Mouse (Mus musculus): ENCODE measurements around the gene Ccr1l1.
"Not testable (repeated sequence)": the region's sequence is repeated elsewhere in the genome, so short reads cannot be mapped to it uniquely, and the experiment has no call there.

Gene Ccr1l1

GRCm38 (mm10) chr9:123978308-123978707 lies at the start of gene Ccr1l1:
Gene Ccr1l1, minus strand, starts transcription at chr9:123978408.
- no peak for DNase-seq (ENCODE audit: low read depth, low spot score)

DNA sequence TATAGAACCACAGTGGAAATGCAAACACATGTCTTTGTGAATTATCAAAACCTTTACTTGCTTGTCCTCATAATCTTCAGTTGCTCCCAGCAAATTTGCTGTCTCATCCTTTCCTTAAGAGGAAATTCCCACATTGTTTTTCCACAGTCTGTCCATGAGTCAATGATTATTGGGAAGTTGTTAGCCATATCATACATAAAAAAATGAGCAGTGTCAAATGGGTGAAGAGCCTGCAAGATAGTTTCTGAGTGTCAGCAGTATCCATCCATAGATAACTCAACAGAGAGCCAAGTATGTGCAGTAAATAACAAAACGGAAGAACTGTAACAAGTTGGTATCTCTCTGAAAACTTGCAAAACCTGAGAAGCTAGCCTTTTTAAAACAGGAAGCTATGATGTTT lies 43.5 kb upstream of the Ccr1l1 start, which contains the start of gene Ccr3:
Ccr3 (plus strand) TSS at position 301 of the 400 bp plus-strand sequence.
- no peak for DNase-seq (ENCODE audit: low read depth, low spot score)

- DNase-seq (ENCODE audit: low read depth, low spot score): no peak
These were observed 41.7 kb upstream of the Ccr1l1 start for GRCm38 (mm10) chr9:124019887-124020286.

- DNase-seq (ENCODE audit: low read depth, low spot score): no peak
These were observed 37.8 kb upstream of the Ccr1l1 start for GRCm38 (mm10) chr9:124016048-124016447.

DNA sequence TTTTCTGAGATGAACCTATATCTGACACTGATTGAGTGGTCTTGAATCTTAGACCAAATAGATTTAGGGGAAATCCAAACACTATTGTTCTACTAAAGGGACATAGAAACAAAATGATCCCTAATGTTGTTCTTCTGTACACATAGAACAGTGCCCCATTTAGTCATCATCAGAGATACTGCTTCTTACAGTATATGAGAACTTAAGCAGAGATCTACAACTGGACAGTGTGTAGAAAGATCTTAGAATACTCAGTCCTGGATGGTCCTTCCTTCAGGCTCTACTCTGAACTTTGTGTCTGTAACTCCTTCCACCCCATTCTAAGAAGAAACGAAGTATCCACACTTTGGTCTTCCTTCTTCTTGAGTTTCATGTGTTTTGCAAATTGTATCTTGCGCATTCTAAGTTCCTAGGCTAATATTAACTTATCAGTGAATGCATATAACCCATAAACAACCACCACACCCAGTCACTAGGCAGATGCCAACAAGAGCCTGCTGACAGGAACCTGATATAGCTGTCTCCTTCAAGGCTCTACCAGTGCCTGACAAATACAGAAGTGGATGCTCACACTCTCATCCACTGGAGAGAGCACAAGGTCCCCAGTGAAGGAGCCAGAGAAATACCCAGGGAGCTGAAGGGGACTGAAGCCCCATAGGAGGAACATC lies 36.9 kb upstream of the Ccr1l1 start:
- DNase-seq (ENCODE audit: low read depth, low spot score): no peak

GRCm38 (mm10) chr9:124013270-124013669 lies 35.1 kb upstream of the Ccr1l1 start:
- DNase-seq (ENCODE audit: low read depth, low spot score): no peak

DNA sequence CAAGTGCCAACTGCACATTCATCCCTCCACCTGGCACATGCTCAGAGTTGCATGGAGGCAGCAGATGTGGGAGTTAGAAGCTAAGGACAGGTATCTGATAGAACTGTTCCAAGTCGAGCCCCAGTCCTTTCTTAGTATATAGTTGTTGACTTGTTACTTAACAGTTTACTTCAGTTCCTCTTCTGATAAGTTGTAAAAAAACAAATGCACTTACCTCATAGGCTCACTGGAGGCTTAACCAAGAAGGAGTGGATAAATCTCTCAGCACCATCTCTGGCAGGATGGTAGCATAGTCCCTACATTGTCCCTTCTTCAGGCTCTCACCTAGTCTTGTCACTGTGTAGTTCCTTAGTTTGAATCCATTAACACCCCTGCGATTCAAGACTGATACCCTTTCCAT lies 34.5 kb upstream of the Ccr1l1 start:
- DNase-seq (ENCODE audit: low read depth, low spot score): no peak

GRCm38 (mm10) chr9:123999784-124000183 lies 21.6 kb upstream of the Ccr1l1 start:
- DNase-seq (ENCODE audit: low read depth, low spot score): no peak

DNA sequence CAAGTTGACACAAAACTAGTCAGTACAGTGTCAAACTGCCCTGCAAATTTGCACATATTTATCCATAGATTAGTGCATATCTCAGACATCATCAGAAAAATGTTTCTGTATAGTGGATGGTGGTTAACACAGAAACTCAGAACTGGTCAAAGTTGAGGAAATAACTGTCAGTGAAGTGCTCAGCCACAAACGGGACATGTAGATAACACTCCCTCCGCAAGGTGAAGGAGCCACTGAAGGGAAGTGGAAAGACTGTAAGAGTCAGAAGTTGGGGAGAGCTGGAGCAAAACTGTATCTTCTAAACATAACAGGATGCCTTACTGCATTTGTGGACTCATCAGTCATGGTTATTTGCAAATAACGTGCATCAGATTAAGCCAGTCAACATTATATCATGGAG lies 19.5 kb upstream of the Ccr1l1 start:
- DNase-seq (ENCODE audit: low read depth, low spot score): no peak

DNA sequence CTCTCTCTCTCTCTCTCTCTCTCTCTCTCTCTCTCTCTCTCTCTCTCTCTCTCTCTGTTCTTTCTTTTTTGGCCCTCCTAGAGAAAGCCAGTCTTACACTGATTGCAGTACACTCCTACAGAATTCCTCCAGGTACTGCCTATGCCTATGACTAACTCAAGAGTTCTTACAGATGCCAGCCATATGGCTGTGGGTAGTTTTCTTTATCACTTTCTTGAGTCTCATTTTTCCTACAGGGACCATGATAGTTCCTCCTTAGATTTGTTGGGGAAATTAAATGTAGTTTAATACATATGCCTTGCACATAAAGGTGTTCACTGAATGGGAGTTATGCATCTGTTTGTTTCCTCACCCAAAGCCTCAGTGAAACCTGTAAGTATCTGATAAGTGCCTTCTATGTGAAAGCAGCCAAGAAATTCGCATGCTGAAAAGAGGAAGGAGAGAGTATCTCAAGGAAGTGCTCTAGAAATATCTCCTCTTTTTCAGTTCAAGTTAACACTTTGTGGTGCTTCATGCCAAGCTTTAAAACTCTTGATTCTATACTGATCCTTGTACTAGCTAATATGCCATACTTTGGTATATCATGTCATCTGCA lies 13.2 kb upstream of the Ccr1l1 start:
- DNase-seq (ENCODE audit: low read depth, low spot score): no peak

- DNase-seq (ENCODE audit: low read depth, low spot score): no peak
These were observed 11.5 kb upstream of the Ccr1l1 start for GRCm38 (mm10) chr9:123989671-123990070.

DNA sequence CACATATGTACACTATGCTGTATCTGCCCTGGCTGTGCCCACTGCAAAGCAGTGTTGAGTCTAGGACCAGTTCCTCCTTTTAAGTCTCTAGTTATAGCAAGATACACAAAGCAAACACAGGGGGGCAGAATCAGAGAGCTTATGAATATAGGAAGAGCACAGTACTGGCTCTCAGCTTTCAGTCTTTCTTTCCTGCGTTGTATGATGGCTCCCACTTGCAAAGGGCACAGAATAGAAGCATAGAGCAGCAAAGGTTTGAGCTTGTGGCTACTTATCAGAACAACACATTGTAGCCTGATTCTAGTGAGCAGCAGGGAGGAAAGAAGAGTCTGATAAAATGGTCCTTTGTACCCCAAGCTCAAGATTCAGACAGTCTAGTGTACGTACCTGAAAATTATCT lies 8.0 kb upstream of the Ccr1l1 start:
- DNase-seq (ENCODE audit: low read depth, low spot score): no peak

GRCm38 (mm10) chr9:123984943-123985342 lies 6.7 kb upstream of the Ccr1l1 start:
- no peak for DNase-seq (ENCODE audit: low read depth, low spot score)

DNA sequence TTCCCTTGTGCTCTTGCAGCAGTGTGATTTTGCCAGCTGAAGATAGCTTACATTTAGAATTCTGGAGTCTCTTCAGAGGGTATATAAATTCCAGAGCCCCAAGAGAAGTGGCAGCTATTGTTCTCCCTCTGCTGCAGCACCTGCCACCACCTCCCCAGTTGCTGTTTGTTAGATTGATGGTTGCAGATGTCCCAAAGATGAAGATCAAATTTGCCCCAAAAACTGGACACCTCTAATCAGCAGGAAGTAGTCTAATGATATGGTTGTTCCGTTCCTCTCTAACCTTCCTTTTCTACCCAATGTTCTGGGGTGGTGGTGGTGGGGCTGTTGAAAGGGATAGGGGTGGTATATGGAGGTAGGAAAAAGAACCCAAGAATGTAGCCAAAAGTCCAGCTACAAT lies 4.5 kb upstream of the Ccr1l1 start:
- DNase-seq (ENCODE audit: low read depth, low spot score): no peak

GRCm38 (mm10) chr9:123981909-123982308 lies 3.7 kb upstream of the Ccr1l1 start:
- DNase-seq (ENCODE audit: low read depth, low spot score): no peak

GRCm38 (mm10) chr9:123980858-123981475 lies 2.8 kb upstream of the Ccr1l1 start:
- not testable (repeated sequence) for DNase-seq (ENCODE audit: low read depth, low spot score)

GRCm38 (mm10) chr9:123976876-123977663 lies 1.1 kb downstream of the Ccr1l1 start:
- DNase-seq (ENCODE audit: low read depth, low spot score): no peak

- DNase-seq (ENCODE audit: low read depth, low spot score): no peak
These were observed 2.6 kb downstream of the Ccr1l1 start for GRCm38 (mm10) chr9:123975630-123976029.

GRCm38 (mm10) chr9:123968290-123968912 lies 9.8 kb downstream of the Ccr1l1 start, which contains the start of gene Ccr1:
Gene Ccr1, minus strand, starts transcription at chr9:123968692.
- DNase-seq (ENCODE audit: low read depth, low spot score): no peak

DNA sequence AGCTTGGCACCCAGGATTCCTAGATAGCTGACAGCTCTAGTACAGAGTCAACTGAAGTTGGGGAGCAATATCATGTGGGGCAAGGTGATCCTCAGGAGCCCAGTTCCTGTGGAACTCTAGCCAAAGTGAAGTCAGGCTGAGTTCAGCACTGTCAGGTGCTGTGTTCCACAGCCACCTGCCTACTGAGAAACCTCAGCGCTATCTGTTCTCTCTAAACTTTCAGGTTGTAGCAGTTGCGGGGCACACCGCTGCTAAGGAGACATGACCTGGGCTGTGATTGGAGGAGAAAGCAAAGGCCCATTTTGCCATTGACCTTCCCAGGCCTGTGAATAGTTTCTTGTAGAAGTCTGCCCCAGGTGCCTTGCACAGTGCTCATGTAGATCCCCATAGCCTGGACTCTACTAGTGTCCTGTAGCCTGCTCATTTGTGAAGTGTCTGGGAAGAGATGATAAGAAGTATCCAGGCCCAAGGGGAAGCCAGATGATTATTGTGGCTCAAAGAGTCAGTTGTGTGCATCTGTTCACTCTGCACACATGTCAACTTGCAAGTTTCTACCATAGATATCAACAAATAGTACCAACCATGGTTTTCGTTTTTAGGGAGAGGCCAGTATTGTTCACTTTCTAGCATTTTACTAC lies 11.2 kb downstream of the Ccr1l1 start:
- DNase-seq (ENCODE audit: low read depth, low spot score): not testable (repeated sequence)

DNA sequence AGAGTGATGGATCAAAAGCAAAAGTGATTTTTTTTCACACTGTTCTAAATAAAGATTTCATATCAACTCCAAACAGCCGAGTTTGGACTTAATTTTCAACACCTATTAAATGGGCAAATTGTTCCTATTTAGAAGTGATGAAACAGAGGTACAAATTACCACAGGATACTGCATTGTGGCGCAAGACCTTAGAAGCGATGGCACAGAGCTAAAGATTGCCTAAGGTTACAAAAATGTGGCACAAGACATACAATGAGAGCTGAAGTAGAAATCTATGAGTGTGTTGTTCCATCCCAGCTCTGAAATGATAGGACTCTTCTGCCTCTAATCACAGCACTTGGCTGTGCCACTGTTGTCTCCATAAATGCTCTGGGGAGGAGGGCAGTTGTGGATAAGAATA lies 13.4 kb downstream of the Ccr1l1 start:
- DNase-seq (ENCODE audit: low read depth, low spot score): no peak

All from embryo, embryonic 11.5 days (tissue).